Mouse (Mus musculus) Muller cell, postnatal 12 days (primary cell): Measurements from ENCODE around the gene Vmn2r76.
"Not testable (repeated sequence)": the region's sequence is repeated elsewhere in the genome, so short reads cannot be mapped to it uniquely, and the experiment has no call there.

Source experiments
- DNase-seq: peaks from one replicate; pipeline ENCODE4 v3.0.0-alpha.2; 2015; ENCODE audit errors: inconsistent ontology term

The Vmn2r76 gene

DNA sequence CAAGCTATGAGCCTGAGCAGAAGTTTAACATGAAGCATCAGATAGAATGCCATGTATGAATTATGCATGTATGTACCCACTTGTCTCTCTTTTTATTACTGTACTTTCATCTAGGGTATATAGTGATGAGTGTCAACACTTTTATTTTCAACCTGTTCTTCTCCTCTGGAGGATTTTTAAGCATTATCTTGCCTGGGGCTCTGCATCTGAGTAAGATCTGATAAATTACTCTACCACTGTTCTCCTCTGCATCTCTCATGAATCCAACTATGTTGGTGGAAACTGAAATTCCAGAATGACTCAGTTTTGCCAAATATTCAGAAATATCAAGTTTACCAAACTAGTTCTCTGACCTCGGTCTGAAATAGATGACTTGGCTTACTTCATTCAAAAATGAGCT is at the start of gene Vmn2r76:
Gene Vmn2r76 (minus strand): TSS at position 101 of the 400 bp plus-strand sequence.
- DNase-seq: no peak

DNA sequence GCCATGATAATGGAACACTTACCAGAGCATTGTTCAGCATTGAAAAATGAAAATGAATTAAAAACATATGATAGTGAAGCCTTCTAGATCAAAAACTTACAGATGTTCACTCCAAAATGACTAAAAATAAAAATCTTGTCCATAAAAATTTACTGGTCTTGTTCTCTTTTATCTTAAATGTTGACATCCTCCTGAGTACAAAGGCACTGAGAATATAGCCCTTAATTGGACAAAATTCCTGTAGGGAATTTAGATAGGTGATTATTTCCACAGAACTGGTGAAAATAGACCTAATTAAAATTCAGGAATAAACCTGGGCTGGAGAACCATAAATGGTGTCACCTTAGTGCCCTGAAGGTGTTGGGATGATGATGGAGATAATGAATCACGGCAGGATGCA is 31.0 kb upstream of the Vmn2r76 start, which contains the start of gene Olfr310:
Gene Olfr310 (minus strand): TSS at position 101 of the 400 bp plus-strand sequence.
- no peak for DNase-seq

DNA sequence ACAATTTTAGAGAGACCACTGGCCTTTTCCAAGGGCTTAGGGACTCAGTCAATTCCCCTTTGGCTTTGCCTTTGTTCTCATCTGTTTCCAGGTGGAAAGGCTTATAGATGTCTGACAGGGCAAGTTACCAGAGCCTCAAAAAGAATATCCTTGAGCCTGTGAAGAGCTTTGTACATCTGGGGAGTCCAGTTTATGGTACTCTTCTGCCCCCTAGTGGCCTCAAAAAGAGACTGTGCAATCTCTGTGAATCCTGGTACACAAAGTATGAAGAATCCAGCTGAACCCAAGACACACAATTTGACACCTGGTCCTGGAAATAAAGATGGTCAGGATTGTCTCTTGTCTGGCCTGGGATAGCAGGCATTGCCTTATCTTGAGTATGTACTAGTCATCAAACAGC is 34.8 kb downstream of the Vmn2r76 start:
- peak; percentile 11 for DNase-seq

DNA sequence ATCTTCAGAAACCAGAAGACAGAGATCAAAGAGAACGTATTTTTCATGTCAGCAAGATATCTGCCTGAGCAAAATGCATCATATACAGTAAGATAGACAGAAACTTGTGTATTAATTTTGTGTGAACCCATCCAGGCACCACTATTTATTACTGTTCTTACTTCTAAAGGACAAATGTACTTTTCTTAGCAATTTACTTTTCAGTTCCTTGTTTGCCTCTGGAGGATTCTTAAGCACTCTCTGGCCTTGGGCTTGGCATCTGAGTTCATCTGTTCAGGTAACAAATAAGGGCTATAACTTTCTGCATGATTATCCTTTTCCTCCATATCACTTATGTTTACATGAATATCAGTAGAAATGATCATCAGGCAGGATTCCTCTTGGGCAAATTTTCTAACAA is 74.4 kb downstream of the Vmn2r76 start, which contains the start of gene Vmn2r75:
Gene Vmn2r75 (minus strand): TSS at position 101 of the 400 bp plus-strand sequence.
- DNase-seq: not testable (repeated sequence)
